Mouse (Mus musculus) right cerebral cortex, postnatal 14 days (tissue): ENCODE data around the gene Copz1.
A peak's percentile ranks its signal among the peaks of the same experiment; 100 is the strongest.
"Not testable (repeated sequence)": the region's sequence is repeated elsewhere in the genome, so short reads cannot be mapped to it uniquely, and the experiment has no call there.

Source experiments
- DNase-seq: peaks from one replicate; pipeline ENCODE4 v3.0.0; 2022

Copz1 gene

DNA sequence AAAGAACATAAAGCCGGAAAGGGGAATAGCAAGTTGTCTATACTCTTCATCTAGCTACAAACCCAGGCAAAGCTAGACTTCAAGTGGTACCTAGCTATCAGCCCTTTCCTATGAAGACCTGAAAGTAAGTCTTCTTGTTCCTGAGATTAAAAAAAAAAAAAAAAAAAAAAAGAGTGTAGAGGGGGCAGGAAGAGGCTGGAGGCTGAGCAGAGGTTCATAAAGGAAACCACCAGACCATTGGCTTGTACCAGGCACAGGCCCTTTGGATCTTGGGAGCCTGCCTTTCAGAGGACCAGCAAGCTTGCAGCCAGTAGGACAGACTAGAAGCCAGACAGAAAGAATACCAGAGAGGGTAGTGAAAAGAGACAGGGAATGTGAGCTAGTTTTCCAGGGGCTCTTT, 19.2 kb upstream of the Copz1 start:
- no peak for DNase-seq

DNA sequence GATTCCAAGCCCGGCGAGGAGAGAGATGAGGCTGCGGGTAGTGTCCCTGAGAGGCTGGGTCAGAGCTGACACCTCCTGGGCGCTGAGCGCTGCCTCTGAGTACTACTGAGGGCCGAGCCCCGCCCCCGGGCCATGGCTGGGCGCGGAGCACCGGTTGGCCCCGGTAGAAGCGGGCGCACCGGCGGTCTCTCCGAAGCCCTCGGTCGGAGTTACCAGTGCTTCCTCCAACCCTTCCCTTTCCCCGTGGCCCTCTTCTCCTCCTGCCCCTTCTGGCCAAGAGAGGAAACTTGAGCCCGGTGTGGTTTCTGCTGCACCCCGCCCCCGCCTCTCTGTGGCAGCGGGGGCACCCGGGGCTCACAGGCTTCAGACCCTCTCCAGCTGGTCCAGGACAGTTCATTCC, 17.3 kb upstream of the Copz1 start:
- DNase-seq = no peak

DNA sequence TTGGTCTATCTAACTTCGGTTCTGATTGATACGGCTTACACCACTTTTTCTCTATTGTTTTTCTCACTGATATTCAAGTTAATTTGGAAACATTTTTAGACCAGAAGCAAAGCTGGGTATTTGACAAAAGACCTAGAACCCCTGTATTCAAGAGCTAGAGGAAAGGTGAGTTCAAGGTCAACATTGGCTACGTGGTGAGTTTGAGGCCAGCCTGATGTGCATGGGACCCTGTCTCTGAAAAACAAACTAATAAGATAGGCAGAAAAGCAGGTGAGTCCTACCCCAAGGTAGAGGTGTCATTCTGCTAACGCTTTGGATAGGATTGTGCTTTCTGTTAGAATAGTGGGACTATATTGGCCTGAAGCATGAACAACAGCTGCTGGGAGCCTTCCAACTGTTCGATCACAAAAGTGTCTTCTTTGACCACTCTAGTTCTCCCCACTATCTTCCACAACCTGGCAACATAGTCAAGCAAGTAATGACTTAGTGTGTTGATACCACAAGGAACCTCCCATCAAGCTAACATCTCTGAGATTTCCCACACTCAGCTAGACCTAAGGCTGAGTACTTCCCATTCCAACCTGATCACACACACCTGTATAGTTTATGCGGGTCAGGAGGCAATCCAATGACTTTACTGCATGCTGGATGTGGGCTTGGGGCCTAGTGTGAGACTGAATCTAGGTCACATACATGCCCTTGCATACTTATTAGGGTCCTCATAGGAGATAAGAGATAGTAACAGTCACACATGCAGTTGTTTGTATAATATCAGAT, 16.1 kb upstream of the Copz1 start:
- no peak for DNase-seq

DNA sequence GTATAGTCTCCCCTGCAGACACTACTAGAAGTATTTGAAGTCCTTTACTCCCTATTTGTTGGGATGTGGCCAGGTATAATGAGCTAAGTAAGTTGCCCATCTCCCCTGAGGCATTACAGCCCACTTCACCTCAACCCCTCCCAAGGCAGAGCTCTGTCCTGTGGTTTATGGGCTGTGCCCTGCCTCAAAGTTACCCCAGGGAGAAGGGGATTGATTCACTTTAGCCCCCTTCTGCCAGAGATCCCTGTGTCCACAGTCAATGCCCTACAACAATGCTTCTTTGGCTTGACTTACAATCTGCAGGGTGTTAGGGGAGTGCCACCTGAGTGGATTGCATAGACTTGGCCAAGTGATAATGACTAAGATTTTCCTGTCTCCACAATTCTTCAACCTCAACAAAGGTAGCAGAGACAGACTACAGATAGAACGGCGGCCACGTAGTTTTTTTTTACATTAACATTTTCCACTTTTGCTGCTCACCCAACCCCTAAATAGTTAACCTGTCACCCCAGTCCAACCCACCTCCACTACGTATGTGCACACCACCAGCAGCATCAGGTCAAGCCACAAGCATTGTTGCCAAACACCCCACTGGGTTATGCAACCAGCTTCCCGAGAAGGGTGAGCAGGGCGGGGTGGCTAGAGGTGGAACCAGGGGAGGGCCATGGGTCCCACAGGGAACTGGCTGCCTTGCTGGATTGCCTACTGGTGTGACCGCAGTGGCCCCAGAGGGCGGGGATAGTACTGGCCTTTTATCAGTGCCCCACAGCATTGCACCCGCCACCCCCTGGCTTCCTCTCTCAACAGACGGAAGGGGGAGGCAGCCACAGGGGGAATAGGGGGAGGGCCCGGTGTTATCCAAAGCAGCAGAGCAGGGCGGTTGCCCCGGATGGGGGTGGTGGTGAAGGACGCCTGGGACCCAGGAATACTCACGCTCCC, 14.5 kb upstream of the Copz1 start, which contains the start of gene Nfe2:
Gene Nfe2, minus strand, starts transcription at position 614 of the 939 bp plus-strand sequence.
- DNase-seq = no peak

DNA sequence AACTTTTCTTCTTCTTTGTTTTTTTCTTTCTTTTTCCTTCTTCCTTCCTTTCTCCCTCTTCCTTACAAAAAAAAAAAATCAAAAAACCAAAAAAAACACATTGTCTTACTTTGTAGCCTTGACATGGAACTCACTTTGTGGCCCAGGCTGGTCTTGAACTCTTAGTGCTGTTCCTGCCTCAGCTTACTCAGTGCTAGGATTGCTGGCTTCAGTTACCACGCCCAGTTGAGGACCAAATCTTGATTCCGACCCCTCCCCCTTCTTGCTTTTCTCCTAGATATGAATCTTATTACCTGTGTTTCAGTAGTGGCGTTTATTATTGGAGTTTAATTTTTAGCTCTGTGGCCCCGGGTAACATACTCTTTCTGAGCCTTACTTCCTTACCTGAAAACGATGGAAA, 13.4 kb upstream of the Copz1 start:
- DNase-seq = no peak

DNA sequence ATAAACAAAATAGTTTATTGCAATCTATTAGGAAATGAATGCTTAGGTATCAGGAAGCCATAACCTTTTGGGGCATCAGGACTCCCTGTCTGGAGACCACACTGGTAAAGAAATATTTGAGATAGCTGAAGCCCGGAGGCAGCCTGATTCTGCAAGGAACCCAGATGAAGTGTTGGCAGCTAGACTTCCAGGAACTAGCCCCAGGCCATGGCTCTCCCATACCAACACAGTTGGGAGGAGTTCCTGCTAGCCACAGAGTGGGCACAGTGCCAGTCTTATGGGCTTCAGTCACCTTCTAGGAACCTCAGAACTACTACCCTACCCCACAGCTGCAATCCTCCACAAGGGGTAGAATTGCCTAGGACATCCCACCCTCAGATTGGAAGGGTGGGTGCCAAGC, 12.5 kb upstream of the Copz1 start:
- DNase-seq = no peak

DNA sequence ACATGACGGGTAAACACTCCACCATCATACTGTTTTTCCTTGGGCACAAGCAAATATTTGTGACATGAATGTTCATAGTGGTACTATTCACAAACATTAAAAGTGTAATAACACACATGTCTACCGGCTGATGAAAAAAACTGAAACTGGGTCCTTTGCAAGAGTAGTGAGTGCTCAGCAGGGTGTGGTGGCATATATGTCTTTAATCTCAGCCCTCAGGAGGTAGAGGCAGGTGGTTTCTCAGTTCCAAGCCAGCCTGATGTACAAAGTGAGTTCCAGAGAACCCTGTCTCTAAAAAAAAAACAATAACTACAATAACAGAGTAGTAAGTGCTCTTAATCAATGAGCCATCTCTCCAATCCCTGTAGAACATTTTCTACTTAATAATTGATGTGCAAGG, 7.7 kb upstream of the Copz1 start:
- DNase-seq = no peak

DNA sequence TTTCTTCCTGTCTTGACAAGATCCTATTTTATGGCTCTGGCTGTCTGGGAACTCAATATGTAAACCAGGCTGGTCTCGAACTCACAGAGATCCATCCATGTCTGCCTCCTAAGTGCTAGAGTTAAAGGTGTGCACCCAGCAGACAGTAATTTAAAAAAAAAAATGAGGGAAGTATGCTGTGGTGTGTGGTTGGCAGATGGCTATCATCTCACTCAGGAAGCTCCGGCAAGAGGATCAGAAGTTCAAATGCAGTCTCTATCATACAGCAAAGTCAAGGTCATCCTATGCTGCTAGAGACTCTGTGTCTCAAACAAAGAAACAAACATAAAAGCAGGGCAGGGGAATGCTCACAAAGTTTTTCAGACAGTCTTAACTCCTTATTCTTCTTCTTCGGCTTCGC, 3.6 kb upstream of the Copz1 start:
- no peak for DNase-seq

DNA sequence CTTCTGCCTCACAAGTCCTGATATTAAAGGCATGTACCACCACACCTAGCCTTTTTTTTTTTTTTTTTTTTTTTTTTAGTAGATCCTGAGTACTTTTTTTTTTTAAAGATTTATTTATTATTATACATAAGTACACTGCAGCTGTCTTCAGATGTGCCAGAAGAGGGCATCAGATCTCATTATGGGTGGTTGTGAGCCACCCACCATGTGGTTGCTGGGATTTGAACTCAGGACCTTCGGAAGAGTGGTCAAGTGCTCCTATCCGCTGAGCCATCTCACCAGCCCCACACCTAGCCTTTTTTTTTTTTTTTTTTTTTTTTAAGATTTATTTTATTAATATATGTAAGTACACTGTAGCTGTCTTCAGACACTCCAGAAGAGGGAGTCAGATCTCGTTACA, 3.4 kb downstream of the Copz1 start:
- not testable (repeated sequence) for DNase-seq

DNA sequence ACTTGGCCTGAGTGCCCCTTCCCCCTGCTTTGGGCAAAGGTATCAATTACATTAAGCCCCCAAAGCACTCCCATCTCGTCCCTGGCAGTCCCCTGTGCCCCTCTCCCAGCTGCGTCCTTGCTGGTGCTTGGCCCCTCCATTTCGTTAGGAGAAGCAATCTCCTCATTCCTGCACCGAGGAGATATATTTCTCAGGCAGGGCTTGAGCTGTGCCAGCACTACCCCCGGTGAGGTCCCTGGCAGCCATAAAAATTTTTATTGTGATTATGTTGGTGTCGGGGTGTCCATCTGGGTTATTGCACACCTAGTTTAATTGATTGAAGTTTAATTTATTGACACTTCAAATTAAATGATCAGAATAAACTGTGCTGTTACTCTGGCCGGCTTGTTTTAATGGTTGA, 5.4 kb downstream of the Copz1 start:
- no peak for DNase-seq

DNA sequence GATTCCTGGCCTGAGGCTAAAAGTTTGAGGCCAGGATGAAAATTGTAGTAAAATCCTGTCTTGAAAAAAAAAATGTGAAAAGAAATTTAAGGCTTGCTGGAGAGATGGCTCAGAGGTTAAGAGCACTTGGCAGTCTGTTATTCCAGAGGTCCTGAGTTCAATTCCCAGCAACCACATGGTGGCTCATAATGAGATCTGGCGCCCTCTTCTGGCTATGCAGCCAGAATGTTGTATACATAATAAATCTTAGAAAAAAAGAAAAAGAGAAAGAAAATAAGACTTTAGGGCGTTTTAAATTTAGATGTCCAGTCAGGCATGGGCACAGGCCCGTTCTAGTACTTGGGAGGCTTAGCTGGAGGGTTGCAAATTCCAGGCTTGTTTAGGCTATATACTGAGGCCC, 7.2 kb downstream of the Copz1 start:
- DNase-seq = peak; percentile 22

DNA sequence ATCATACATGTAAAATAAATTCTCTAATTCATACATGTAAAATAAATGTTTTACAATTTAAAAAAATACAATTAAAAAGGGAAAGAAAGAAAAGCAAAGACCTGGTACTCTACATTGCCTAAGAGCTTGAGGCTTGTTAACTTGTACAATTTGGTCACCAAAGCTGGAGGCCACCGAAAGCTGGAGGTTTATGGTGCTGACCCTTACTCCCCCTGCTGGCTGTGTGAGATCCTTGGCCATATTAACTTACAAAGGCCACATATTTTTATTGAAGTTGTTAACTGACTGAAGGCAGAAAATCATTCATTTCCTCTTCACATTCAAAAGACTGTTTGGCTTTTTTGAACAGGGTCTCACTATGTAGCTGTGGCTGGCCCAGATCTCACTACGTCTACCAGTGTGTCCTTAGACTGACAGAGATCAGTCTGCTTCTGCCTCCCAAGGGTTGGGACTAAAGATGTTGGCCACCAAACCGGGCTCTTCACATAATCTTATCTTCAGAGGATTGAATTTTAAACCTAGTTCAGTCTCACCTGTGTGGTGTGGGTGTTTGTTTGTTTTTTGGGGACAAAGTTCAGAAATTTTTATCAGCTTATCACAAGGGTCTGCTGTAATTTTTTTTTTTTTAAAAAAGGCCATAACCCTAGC, 8.4 kb downstream of the Copz1 start:
- DNase-seq = no peak

DNA sequence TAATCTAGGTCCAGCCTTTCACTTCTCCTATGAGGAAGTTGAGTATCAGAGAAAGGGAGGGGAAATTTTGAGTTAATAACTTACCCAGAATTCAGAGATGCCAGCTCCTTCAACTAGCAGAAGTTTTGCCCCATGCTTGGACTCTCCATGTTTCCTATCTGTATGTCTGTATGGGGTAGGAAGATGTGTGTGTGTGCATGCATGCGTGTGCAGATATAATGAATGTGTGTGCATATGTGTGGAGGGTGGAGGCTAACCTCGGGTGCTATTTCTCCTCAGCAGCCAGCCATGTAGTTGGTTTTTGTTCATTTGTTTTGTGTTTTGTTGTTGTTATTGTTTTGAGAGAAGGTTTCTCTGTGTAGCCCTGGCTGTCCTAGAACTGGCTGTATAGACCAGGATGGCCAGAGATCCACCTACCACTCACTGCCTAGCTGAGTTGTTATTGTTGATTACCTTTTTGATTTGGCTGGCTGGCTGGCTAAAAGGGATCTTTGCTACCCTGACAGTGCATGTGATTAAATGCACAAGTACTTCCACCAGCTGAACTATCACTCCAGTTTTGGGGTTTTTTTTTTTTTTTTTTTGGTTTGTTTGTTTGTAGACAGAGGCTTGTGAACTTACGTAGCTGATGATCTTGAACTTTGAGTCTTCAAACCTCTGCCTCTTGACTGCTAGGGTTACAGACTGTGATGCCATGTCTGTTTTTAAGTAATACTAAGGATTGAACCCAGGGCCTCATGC, 9.1 kb downstream of the Copz1 start:
- DNase-seq = no peak

DNA sequence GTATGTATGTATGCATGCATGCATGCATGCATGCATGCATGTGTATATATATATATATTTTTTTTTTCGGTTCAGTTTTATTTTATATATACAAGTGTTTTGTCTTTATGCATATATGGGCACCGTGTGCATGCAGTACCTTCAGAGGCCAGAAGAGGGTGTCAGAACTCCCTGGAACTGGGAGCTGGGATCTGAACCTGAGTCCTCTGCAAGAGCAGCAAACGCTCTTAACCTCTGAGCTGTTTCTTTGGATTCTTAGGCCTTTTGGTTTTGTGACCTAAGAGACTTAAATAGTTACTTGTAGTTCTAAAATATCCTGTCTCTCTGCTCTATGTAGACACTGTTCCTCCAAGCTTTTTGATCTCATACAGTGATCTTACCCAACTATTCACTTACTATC, 11.6 kb downstream of the Copz1 start:
- peak; percentile 42 for DNase-seq

DNA sequence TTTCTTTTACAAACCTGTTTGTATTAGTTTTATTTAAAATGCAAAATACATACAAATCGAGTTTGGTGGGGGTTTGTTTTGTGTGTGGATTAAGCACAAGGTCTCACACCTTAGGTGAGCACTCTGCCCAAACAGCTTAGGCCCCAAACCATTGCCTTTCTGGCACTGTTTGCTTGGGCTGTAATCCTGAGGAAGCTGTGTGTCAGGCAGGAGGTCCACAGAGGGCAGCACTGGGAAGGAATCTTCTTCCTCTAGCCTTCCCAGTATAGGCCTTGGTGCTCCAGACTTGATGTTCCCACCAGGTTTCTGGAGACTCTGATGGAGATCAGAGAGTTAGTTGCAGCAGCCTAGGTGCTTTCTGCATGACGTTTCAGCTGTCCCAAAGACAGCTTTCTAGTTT, 12.1 kb downstream of the Copz1 start:
- no peak for DNase-seq

DNA sequence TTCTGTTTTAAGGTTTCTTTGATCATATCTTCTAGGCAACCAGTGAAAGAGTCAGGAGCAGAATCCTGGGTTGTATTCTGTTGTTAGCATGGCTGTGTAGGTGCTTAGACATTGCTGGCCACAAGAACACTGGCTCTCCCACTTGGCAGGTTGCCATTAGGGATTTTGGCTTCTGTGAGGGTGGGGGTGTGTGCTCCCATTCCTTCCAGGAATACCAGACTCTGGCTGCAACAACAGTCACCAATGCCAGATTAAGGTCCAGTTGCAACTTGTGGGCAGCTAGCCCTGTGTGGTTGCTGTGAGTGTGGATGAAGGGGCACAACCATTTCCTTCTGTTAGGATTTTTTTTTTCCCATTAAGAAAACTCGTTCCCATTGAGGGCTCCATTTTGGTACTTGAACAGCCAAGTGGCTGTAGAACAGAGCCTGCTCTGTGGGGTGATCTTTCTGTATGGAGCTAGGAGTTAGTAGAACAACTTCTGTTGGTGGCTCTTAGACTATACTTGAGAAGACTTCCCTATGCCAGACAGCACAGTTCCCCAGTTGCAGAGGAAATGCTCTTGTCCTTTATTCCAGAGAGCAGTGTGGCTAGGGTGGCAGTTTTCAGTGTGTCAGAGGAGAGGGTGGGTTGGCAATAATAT, 13.4 kb downstream of the Copz1 start:
- DNase-seq = peak; percentile 44

DNA sequence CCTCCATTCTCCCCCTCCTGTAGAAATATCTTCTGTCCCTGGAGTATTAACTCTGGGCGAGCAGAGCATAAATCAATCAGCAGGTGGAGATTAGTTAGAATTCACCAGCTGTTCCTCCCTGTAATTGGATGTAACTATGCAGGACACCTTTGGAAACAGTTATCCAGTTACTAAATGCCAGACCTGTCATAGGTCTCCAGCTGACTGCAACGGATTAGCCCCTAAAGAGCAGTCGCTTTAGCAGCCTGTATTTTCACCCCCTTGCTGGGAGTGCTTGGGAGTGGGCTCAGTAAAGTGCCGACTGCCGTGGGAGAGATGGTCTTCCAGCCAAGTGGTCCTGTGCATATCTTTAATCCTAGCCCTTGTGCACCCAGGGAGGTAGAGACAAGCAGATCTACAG, 17.1 kb downstream of the Copz1 start:
- no peak for DNase-seq

DNA sequence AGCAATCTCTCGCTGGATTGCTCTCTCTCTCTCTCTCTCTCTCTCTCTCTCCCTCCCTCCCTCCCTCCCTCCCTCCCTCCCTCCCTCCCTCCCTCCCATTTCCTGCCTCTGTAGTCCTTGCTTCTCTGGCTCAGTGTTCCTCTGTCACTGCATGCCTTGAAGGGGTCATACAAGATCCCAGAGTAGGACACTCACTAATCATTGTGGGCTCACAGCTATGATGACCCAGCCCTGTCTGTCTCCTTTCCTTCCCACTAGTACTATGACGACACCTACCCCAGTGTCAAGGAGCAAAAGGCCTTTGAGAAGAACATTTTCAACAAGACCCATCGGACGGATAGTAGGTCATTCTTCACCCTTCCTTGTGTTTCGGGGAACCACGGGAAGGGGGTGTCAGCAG, 17.9 kb downstream of the Copz1 start:
- DNase-seq = no peak

DNA sequence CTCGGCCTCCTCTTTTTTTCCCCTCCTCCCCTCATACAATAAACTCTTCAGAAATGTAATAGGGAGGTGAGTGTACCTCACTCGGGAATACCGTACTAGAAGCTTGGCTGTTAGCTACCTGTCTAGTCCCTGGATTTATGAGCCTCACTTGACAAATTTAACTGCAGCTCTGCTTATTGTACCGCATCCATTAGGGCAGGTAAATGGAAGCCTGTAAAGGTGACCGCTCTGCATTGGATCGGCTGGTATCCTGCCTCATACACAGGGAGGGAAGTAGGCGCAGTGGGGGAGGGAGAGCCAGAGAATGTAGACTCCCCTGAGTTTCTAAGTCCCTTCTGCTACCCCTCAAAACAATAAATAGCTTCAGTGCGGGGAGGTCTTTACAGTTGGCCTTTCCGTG, 18.3 kb downstream of the Copz1 start:
- no peak for DNase-seq

DNA sequence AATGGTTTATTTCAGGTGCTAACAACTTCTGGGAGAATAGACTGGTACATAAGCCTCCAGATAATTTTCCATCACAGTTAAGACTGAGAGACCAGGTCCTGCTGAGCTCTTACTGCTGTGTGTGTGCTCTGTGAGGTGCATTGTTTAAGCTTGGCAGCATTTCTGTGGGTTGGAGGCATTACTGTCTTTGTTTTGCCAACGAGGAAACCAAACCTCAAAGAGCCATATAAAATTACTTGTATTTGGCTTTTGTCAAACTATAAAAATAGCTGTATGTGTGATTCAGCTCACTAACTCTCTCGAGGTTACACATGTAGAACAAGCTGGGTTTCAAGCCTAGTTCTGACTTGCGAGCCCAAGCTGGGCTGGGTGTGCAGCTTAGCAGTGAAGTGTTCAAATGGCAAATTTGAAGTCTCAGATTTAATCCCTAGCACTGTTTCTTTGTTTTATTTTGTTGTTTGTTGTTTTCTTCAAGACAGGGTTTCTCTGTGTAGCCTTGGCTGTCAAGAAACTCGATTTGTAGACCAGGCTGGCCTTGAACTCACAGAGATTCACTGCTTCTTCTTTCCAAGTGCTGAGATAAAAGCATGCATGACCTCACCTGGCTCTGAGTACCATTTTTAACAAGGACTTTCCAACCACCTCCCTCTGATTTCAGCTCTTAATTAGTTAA, 20.3 kb downstream of the Copz1 start:
- DNase-seq = no peak

DNA sequence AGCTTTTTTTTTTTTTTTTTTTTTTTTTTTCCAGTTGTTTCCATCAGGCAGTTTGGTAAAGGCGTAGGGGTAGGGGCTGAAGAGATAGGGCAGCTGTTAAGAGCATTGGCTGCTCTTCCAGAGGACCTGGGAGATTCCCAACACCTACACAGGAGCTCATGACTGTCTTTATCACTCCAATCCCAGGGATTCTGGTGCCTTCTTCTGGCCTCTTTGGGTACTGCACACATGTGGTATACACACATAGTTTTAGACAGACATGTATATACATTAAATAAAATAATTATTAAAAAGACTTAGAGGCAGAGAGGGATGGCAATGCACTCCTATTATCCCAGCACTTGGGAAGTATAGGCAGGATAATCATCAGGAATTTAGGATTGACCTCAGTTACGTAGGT, 20.9 kb downstream of the Copz1 start:
- no peak for DNase-seq

DNA sequence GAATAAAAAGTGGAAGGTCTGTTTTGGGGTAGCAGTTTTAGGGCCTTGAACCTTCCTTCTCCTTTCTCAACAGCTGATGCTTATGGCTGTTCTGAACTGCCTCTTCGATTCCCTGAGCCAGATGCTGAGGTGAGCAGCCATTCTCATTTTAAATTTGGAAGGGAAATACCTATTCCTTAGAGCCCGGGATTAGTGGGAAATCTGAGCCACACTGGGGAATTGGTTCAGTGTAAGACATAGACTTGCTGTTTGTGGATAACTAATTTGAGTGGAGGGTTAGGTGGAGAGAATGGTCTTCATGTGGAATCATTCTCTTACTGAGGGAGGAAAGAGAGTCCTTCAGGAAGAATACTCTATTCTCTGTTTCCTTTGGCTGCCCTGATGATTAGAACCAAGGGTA, 22.1 kb downstream of the Copz1 start:
- no peak for DNase-seq
